Mouse (Mus musculus) kidney, adult 2 months (tissue): ENCODE measurements around the gene Klk15.

Experiments
- CTCF ChIP-seq: fragments of 200-500 bp; conservative IDR thresholded peaks from 2 replicates; pipeline ENCODE4 v1.5.1; 2011; ENCODE audit warnings: low read depth, mild to moderate bottlenecking, control low read depth, low read length, moderate library complexity, mixed read lengths; ENCODE audit not compliant: insufficient read depth, insufficient read length
- POLR2A ChIP-seq: fragments of 200-500 bp; IDR thresholded peaks from one replicate; pipeline ENCODE4 v1.6.1; 2011; ENCODE audit warnings: low read depth, low read length, control low read depth

GRCm38 (mm10) chr7:43934747-43935146 is 1.2 kb downstream of the Klk15 start:
- TF ChIP-seq CTCF (no peak), POLR2A (no peak)
